Mouse (Mus musculus) C2C12 (cell line): Measurements from ENCODE around the gene Srgap1.

ENCODE experiments used
- CEBPB ChIP-seq: IDR thresholded peaks from one replicate; pipeline ENCODE4 v1.6.1; 2011; ENCODE audit warnings: low read depth, mild to moderate bottlenecking, control low read depth, moderate library complexity
- CTCF ChIP-seq: IDR thresholded peaks from one replicate; pipeline ENCODE4 v1.5.1; 2011; ENCODE audit not compliant: control insufficient read depth, insufficient read depth, insufficient read length
- FOSL1 ChIP-seq: IDR thresholded peaks from one replicate; pipeline ENCODE4 v1.8.0; 2011; ENCODE audit warnings: mild to moderate bottlenecking, low read length; ENCODE audit not compliant: poor library complexity, insufficient read depth, severe bottlenecking
- MAX ChIP-seq: IDR thresholded peaks from one replicate; pipeline ENCODE4 v1.6.1; 2011; ENCODE audit warnings: mild to moderate bottlenecking, control low read depth
- MYOD1 ChIP-seq: IDR thresholded peaks from one replicate; pipeline ENCODE4 v1.6.1; 2011; ENCODE audit warnings: low read depth; ENCODE audit not compliant: control insufficient read depth, insufficient read length
- MYOG ChIP-seq: IDR thresholded peaks from one replicate; pipeline ENCODE4 v1.6.1; 2011; ENCODE audit not compliant: control insufficient read depth, insufficient read length; ENCODE audit errors: extremely low read depth
- USF1 ChIP-seq: IDR thresholded peaks from one replicate; pipeline ENCODE4 v1.6.1; 2011; ENCODE audit warnings: low read depth, mild to moderate bottlenecking, control low read depth, moderate library complexity

DNA sequence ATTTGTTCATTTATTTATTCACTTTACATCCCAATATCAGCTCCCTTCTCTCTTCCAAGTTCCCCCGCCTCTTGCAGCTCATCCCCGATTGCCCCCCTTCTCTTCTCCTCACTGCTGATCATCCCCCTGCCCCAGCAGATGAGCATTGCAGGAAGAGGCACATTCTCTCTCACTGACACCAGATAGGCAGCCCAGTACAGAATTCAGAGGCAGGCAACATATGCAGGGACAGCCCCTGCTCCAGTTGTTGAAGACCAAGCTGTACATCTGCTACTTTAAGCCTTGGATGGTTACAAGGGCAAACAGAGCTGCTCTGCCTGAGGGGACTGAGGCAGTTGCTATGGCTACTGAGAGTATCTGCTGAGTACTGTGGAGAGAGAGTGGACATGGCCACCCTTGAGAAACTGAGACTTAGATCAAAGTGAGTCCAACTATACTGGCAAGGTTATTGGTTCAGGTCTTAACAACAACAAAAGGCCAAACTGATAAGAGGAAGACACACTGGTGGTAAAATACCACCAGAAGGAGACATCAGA lies 149.2 kb downstream of the Srgap1 start:
- TF ChIP-seq MAX: no peak
- no peak for TF ChIP-seq CTCF
- no peak for TF ChIP-seq USF1
- no peak for TF ChIP-seq FOSL1
- no peak for TF ChIP-seq MYOG
- TF ChIP-seq CEBPB: no peak
- no peak for TF ChIP-seq MYOD1
